ENCODE assay signal across 7 mouse cellular contexts in genomic region chr5:108433804-108434587, GRCm38 (mm10). TPM values are rescaled to one million over a fixed set of nuclear protein-coding genes. Genes with fewer than 3 reads are reported as not detected.
DNase-seq lines count a peak whose midpoint lies in the region; ATAC-seq lines count a peak whose summit lies in the region.

TSS of gene Atp5k (minus strand) at chr5:108434448.

- H3K9me3 ChIP-seq in embryonic facial prominence, embryonic 10.5 days: no peaks in the 10 kb centered on the region
- no peaks in the 10 kb centered on the region for H3K9me3 ChIP-seq in limb, embryonic 10.5 days (replicated peaks)
- H3K9me3 ChIP-seq in midbrain, embryonic 13.5 days: no peaks in the 10 kb centered on the region

- peak within 1 kb of the TSS; percentile 89 for H3K9ac ChIP-seq in midbrain, embryonic 13.5 days (replicated peaks)

- peak within 1 kb of the TSS; percentile 97 for H3K4me2 ChIP-seq in midbrain, embryonic 13.5 days (replicated peaks)

- H3K27me3 ChIP-seq in embryonic facial prominence, embryonic 10.5 days (replicated peaks; ENCODE audit: low read depth, poor library complexity, severe bottlenecking): no peaks in the 10 kb centered on the region
- 0 out of 2 replicates have a peak, but pooled peaks cover 7% of the 10 kb centered on the region for H3K27me3 ChIP-seq in limb, embryonic 10.5 days (ENCODE audit: low read depth, poor library complexity, severe bottlenecking)
- peaks cover 16% of the 10 kb centered on the region for H3K27me3 ChIP-seq in midbrain, embryonic 13.5 days

- peak; percentile 98 for ATAC-seq in granulocyte monocyte progenitor cell, adult 5-6 weeks (replicated peaks; ENCODE audit: poor library complexity, severe bottlenecking)
- ATAC-seq in midbrain, embryonic 13.5 days: peak; percentile 91

- H3K27ac ChIP-seq in embryonic facial prominence, embryonic 10.5 days (replicated peaks): peak within 1 kb of the TSS; percentile 91
- peak within 1 kb of the TSS; percentile 92 for H3K27ac ChIP-seq in limb, embryonic 10.5 days
- H3K27ac ChIP-seq in midbrain, embryonic 13.5 days: no peak within 1 kb of the TSS

- under 1% methylated on average over 42 of the region's 42 CpGs for WGBS in embryonic facial prominence, embryonic 10.5 days
- WGBS in limb, embryonic 10.5 days: under 1% methylated on average over 42 of the region's 42 CpGs
- under 1% methylated on average over 42 of the region's 42 CpGs for WGBS in midbrain, embryonic 13.5 days

- DNase-seq in adrenal gland, postnatal 10 days: peak; percentile 96
- peak; percentile 94 for DNase-seq in embryonic facial prominence, embryonic 10.5 days (ENCODE audit: low spot score)
- peak; percentile 94 for DNase-seq in kidney, adult 11 months
- peak; percentile 94 for DNase-seq in limb, embryonic 10.5 days (ENCODE audit: low spot score)
- DNase-seq in spleen, adult 12 weeks (ENCODE audit: low spot score): peak; percentile 87

- H3K36me3 ChIP-seq in embryonic facial prominence, embryonic 10.5 days (replicated peaks): peaks cover 38% of the 10 kb centered on the region
- peaks cover 34% of the 10 kb centered on the region for H3K36me3 ChIP-seq in limb, embryonic 10.5 days
- H3K36me3 ChIP-seq in midbrain, embryonic 13.5 days: peaks cover 33% of the 10 kb centered on the region

- peak within 1 kb of the TSS; percentile 77 for H3K4me3 ChIP-seq in embryonic facial prominence, embryonic 10.5 days
- peak within 1 kb of the TSS; percentile 89 for H3K4me3 ChIP-seq in limb, embryonic 10.5 days
- peak within 1 kb of the TSS; percentile 96 for H3K4me3 ChIP-seq in midbrain, embryonic 13.5 days (replicated peaks)

- peaks cover 16% of the 10 kb centered on the region for H3K4me1 ChIP-seq in embryonic facial prominence, embryonic 10.5 days
- H3K4me1 ChIP-seq in limb, embryonic 10.5 days: peaks cover 15% of the 10 kb centered on the region
- peaks cover 15% of the 10 kb centered on the region for H3K4me1 ChIP-seq in midbrain, embryonic 13.5 days (replicated peaks)

RNA-seq across cellular contexts. Expression of gene Atp5k, which starts in this region (rescaled TPM):
- total RNA-seq in adrenal gland, postnatal 10 days (2021): 100 to 1,000 TPM; 786 to 795 TPM
- 378 and 386 TPM in 2 replicates for polyA plus RNA-seq in embryonic facial prominence, embryonic 10.5 days (2016; fragmentation: Nextera tagmentation; extraction: Ambion mirVana)
- 336 and 382 TPM in 2 replicates for total RNA-seq in granulocyte monocyte progenitor cell, adult 5-6 weeks (2014; fragmentation: Nextera tagmentation)
- total RNA-seq in granulocyte monocyte progenitor cell, adult 5-6 weeks (2017): 162 and 258 TPM in 2 replicates
- 385 and 399 TPM in 2 replicates for polyA plus RNA-seq in limb, embryonic 10.5 days (2016; fragmentation: Nextera tagmentation; extraction: Ambion mirVana)
- 433 and 451 TPM in 2 replicates for polyA plus RNA-seq in midbrain, embryonic 13.5 days (2015; fragmentation: Nextera tagmentation; extraction: Ambion mirVana)
